Mouse (Mus musculus) midbrain, embryonic 13.5 days (tissue): ENCODE measurements at regions not wholly inside any gene's neighbourhood (a gene's known extent, or its start where the extent isn't known, plus 50 kb on each side); places are given as distances from the start of the nearest gene placed in this dataset. TPM values are rescaled to one million over a fixed set of nuclear protein-coding genes. Genes with fewer than 3 reads are reported as not detected.

Source experiments
- ATAC-seq: fragments of 200-750 bp; cut with Nextera tagmentation; 2 replicates; pipeline ENCODE4 v1.8.0; 2017; ENCODE audit warnings: mild to moderate bottlenecking, moderate TSS enrichment, moderate library complexity
- H3K27ac ChIP-seq: fragments of 300-500 bp; sonication (generic); 2 replicates; pipeline ENCODE4 v1.5.1; 2015; ENCODE audit warnings: inconsistent platforms, mild to moderate bottlenecking, moderate library complexity
- H3K27me3 ChIP-seq: fragments of 300-500 bp; sonication (generic); 2 replicates; pipeline ENCODE4 v1.6.1; 2015; ENCODE audit warnings: mild to moderate bottlenecking, inconsistent platforms
- H3K36me3 ChIP-seq: fragments of 300-500 bp; sonication (generic); 2 replicates; pipeline ENCODE4 v1.6.1; 2015; ENCODE audit warnings: mild to moderate bottlenecking, inconsistent platforms
- H3K4me1 ChIP-seq: fragments of 300-500 bp; sonication (generic); replicated peaks from 2 replicates; pipeline ENCODE4 v1.6.1; 2015; ENCODE audit warnings: inconsistent platforms
- H3K4me2 ChIP-seq: fragments of 300-500 bp; sonication (generic); replicated peaks from 2 replicates; pipeline ENCODE4 v1.6.1; 2015; ENCODE audit warnings: moderate library complexity, mild to moderate bottlenecking, inconsistent platforms
- H3K4me3 ChIP-seq: fragments of 300-500 bp; sonication (generic); replicated peaks from 2 replicates; pipeline ENCODE4 v1.5.1; 2015; ENCODE audit warnings: mild to moderate bottlenecking, inconsistent platforms
- H3K9ac ChIP-seq: fragments of 300-500 bp; sonication (generic); replicated peaks from 2 replicates; pipeline ENCODE4 v1.6.1; 2015; ENCODE audit warnings: mild to moderate bottlenecking, inconsistent platforms
- H3K9me3 ChIP-seq: fragments of 300-500 bp; sonication (generic); 2 replicates; pipeline ENCODE4 v1.6.1; 2016; ENCODE audit warnings: mild to moderate bottlenecking, inconsistent platforms
- WGBS: fragments of 180-500 bp; shearing (Covaris S2); methylation state at CpG from one replicate; pipeline ENCODE4 v1.1.7; 2015; 5-methylcytosine and 5-hydroxymethylcytosine counted together
- microRNA-seq: library from miRNA; unstranded; fragments of <30 nt; microRNA quantifications from one replicate; pipeline ENCODE4, GENCODE M21; 2016

DNA sequence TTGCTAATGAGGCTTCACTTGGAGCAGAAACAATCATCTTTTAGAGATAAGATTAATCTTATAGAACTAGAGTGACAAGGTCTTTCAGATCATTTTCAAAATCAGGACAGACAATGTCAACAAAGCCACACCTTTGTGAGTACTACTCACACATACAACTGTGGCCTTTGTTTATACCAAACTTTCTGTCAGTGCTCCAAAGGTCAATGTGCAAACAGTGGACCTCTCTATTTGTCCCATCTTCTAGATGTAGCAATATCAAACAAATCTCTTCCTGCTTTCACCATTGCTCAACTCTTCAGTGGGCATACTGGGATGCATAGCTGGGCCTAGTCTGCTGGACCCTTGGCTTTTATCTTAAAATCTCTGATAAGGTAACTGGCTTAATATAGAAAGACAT is 300.9 kb upstream of the Egfl6 start:
- Histone ChIP-seq H3K9me3 (no peaks in the 10 kb centered on the region), H3K36me3 (no peaks in the 10 kb centered on the region), H3K4me2 (no peak overlapping the region), H3K4me1 (no peaks in the 10 kb centered on the region), H3K4me3 (no peak overlapping the region), H3K27me3 (peaks cover 45% of the 10 kb centered on the region; the same call in 1 of the 2 replicates), H3K9ac (no peak overlapping the region), H3K27ac (no peak overlapping the region)
- ATAC-seq: no peak

DNA sequence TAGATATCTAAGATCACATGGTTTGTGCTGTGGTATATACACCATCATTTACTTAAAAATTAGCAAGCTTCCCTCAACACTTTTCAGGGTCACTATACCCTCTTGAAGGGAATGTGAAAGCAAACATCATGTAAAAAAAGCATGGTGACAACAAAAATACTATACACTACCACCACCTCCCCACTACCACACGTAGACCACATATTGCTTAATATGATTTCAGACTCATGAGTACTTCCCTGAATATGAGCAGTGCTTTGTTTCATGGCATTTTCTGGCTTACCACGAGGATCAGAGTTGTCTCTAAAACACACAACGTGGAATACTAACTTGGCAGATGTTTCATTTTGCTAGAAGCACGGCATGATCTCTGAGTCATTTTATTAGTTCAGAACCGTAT is 284.0 kb upstream of the Egfl6 start:
- Histone ChIP-seq H3K4me1 (no peaks in the 10 kb centered on the region), H3K27me3 (peaks cover 21% of the 10 kb centered on the region; the same call in 1 of the 2 replicates), H3K4me2 (no peak overlapping the region), H3K27ac (no peak overlapping the region), H3K36me3 (no peaks in the 10 kb centered on the region), H3K4me3 (no peak overlapping the region), H3K9ac (no peak overlapping the region), H3K9me3 (no peaks in the 10 kb centered on the region)
- 86% methylated on average over 5 of the region's 5 CpGs for WGBS
- no peak for ATAC-seq

DNA sequence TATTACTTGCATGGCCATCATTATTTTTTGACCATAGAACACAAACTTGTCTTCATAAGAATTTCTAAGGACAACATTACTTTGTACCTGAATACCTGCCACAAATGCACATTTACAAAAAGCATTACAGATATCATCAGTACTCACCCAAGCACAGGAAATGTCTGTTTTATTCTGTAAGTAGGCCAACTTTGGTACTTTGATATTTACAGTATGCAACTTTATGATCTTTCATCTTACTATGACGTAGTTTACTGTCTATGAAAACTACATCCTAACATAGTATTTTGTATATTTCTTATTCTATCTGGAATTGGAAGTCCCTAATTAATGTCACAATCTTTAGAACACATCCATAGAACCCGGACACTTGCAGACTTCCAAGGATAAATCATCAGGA is 282.2 kb upstream of the Egfl6 start:
- Histone ChIP-seq H3K4me1 (no peaks in the 10 kb centered on the region), H3K36me3 (no peaks in the 10 kb centered on the region), H3K9ac (no peak overlapping the region), H3K27me3 (peaks cover 21% of the 10 kb centered on the region; the same call in 1 of the 2 replicates), H3K4me2 (no peak overlapping the region), H3K27ac (no peak overlapping the region), H3K9me3 (no peaks in the 10 kb centered on the region), H3K4me3 (no peak overlapping the region)
- 86% methylated on average over 2 of the region's 2 CpGs for WGBS
- ATAC-seq: no peak

Small RNA genes in the stretch of these regions (microRNA-seq; reads per million reads assigned to microRNA genes)
- gene Gm22368: not detected
- not detected for gene Gm44376
